Mouse (Mus musculus) skeletal muscle tissue, adult 2 months (tissue): Measurements from ENCODE around the gene Vmn1r33.
"Not testable (repeated sequence)": the region's sequence is repeated elsewhere in the genome, so short reads cannot be mapped to it uniquely, and the experiment has no call there.

Experiments used
- DNase-seq: peaks from one replicate; pipeline ENCODE4 v3.0.0-alpha.2; 2012; ENCODE audit warnings: low read depth, low spot score

Gene Vmn1r33

DNA sequence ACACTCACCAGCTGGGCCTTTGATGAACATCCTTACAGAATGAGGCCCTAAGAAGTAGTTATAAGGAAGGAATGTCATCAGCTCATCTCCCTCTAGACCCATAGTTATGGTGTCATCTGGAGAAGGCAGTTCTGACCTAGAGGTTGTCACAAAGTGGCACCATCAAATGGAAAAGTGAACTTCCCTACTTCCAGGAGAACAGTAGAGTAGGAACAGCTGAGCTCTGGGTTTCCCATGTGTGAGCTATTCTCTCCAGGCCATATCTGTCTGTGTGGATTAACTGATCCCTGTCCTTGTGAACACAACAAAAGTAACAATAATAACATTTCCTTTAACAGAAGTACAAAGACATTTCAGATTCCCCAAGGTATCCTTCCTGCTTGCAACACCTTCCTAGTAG is at the start of gene Vmn1r33:
Vmn1r33 (minus strand) TSS at position 101 of the 400 bp plus-strand sequence.
- not testable (repeated sequence) for DNase-seq

- DNase-seq, result no peak
Observed at GRCm38 (mm10) chr6:66643779-66644178, 25.7 kb upstream of the Vmn1r33 start, which contains the start of gene Vmn1r34. Gene Vmn1r34, minus strand, starts transcription at chr6:66643879.

GRCm38 (mm10) chr6:66595804-66596203 is 22.3 kb downstream of the Vmn1r33 start:
- DNase-seq, result no peak
